Mouse (Mus musculus): ENCODE results near the gene Limk2.

The Limk2 gene

DNA sequence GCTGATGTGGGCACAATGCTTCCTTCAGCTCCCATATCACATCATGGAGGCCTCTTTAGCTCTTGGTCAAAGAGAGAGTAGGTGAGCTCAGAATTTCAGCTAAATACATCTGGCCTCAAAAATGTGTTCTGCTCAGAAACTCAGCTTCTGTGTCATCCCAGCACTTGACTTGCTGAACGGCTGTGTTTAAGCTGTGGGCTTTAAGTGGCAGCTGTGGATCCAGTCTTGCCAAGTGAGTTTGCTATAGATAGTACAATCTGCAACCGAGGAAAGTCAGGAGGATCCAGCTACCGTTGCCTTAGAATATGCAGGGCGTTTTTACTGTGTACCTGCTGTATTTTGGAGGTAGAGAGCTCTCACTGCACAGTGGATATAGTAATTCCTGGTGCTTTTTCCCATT is 106.6 kb downstream of the Limk2 start:
- in situ Hi-C loops (cut with MboI) = no loop called here

- in situ Hi-C loops (cut with MboI) = no loop called here
Measured at GRCm38 (mm10) chr11:3301075-3301474, 107.9 kb downstream of the Limk2 start.

- in situ Hi-C loops (cut with MboI) = no loop called here
Measured at GRCm38 (mm10) chr11:3298813-3299185, 110.2 kb downstream of the Limk2 start.

DNA sequence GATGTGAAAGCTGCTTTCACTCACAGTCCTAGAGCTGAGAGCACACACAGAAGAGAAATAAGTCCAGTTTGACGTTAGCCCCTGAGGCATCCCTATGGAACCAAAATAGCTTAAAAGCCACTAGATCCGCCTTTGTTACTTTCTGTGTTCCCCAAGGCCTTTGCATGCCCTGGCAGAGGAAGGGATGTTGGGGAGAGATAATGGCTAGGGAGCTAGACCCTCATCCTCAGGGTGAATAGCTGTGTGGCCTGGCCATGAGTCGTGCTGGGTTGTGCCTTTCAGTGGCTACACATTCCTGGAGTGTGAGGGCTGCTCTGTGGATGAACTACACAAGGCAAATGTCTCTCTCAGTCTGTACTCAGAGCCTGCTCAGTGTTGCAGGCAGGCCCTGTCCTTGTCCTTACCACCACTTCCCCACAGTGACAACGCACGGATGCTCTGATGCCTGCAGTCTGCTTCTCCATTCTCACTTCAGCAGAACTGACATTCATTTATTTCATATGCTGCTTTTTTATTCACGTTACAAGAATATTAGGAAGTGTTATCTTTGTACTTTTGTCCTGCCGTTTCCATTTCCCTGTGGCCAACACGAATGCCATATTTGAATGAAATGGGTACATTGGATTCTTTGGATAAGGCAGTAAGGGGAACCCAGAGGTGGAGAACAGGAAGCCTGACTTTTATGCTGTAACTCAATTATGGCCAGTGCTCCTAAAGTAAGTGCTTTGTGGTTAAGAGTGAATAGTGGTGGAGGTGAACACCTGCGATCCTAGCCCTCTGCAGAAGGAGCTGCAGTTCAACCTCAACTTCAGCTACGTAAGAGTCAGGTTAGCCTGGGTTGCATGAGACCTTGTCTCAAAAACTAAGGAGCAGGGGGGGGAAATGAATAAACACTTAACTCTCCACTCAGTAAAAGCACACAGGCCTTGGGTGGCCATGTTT is 110.8 kb downstream of the Limk2 start:
- in situ Hi-C loops (cut with MboI) = no loop called here

GRCm38 (mm10) chr11:3296056-3296455 is 112.9 kb downstream of the Limk2 start:
- in situ Hi-C loops (cut with MboI) = no loop called here

- in situ Hi-C loops (cut with MboI) = loop anchor here (5.0 kb wide), 1 partner anchor 38 kb away; the partner anchor contains the start of gene Pik3ip1
Measured at GRCm38 (mm10) chr11:3294641-3295040, 114.3 kb downstream of the Limk2 start.

All from mature B cell (primary cell).